Mouse (Mus musculus): Measurements from ENCODE around the gene Thsd4.
A peak's percentile ranks its signal among the peaks of the same experiment; 100 is the strongest.
"Not testable (repeated sequence)": the region's sequence is repeated elsewhere in the genome, so short reads cannot be mapped to it uniquely, and the experiment has no call there.

Thsd4 gene

GRCm38 (mm10) chr9:60308182-60308581 is 213.7 kb downstream of the Thsd4 start:
- ATAC-seq (ENCODE audit: low TSS enrichment), result no peak

- no peak for ATAC-seq (ENCODE audit: low TSS enrichment)
These were observed 214.4 kb downstream of the Thsd4 start for GRCm38 (mm10) chr9:60307469-60307868.

GRCm38 (mm10) chr9:60306241-60306640 is 215.6 kb downstream of the Thsd4 start:
- no peak for ATAC-seq (ENCODE audit: low TSS enrichment)

GRCm38 (mm10) chr9:60305204-60305840 is 216.5 kb downstream of the Thsd4 start:
- ATAC-seq (ENCODE audit: low TSS enrichment), result no peak

- peak; percentile 80 for ATAC-seq (ENCODE audit: low TSS enrichment)
These were observed 225.6 kb downstream of the Thsd4 start for GRCm38 (mm10) chr9:60296276-60296675.

- no peak for ATAC-seq (ENCODE audit: low TSS enrichment)
These were observed 226.6 kb downstream of the Thsd4 start for GRCm38 (mm10) chr9:60295199-60295598.

- ATAC-seq (ENCODE audit: low TSS enrichment), result no peak
These were observed 228.7 kb downstream of the Thsd4 start for GRCm38 (mm10) chr9:60293129-60293528.

GRCm38 (mm10) chr9:60290780-60291179 is 231.1 kb downstream of the Thsd4 start:
- no peak for ATAC-seq (ENCODE audit: low TSS enrichment)

- ATAC-seq (ENCODE audit: low TSS enrichment), result no peak
These were observed 233.1 kb downstream of the Thsd4 start for GRCm38 (mm10) chr9:60288789-60289188.

- no peak for ATAC-seq (ENCODE audit: low TSS enrichment)
These were observed 235.5 kb downstream of the Thsd4 start for GRCm38 (mm10) chr9:60286390-60286789.

GRCm38 (mm10) chr9:60285047-60285462 is 236.8 kb downstream of the Thsd4 start:
- ATAC-seq (ENCODE audit: low TSS enrichment), result no peak

GRCm38 (mm10) chr9:60284318-60284717 is 237.5 kb downstream of the Thsd4 start:
- ATAC-seq (ENCODE audit: low TSS enrichment), result no peak

- no peak for ATAC-seq (ENCODE audit: low TSS enrichment)
These were observed 238.3 kb downstream of the Thsd4 start for GRCm38 (mm10) chr9:60283546-60283945.

GRCm38 (mm10) chr9:60281281-60281680 is 240.6 kb downstream of the Thsd4 start:
- ATAC-seq (ENCODE audit: low TSS enrichment), result no peak

GRCm38 (mm10) chr9:60280786-60281185 is 241.1 kb downstream of the Thsd4 start:
- ATAC-seq (ENCODE audit: low TSS enrichment), result no peak

- no peak for ATAC-seq (ENCODE audit: low TSS enrichment)
These were observed 242.3 kb downstream of the Thsd4 start for GRCm38 (mm10) chr9:60279556-60279955.

- ATAC-seq (ENCODE audit: low TSS enrichment), result peak; percentile 27; the same call in 1 of the 2 replicates
These were observed 245.5 kb downstream of the Thsd4 start for GRCm38 (mm10) chr9:60276351-60276750.

GRCm38 (mm10) chr9:60275410-60276159 is 246.3 kb downstream of the Thsd4 start:
- no peak for ATAC-seq (ENCODE audit: low TSS enrichment)

- ATAC-seq (ENCODE audit: low TSS enrichment), result no peak
These were observed 247.3 kb downstream of the Thsd4 start for GRCm38 (mm10) chr9:60274503-60274902.

- not testable (repeated sequence) for ATAC-seq (ENCODE audit: low TSS enrichment)
These were observed 249.5 kb downstream of the Thsd4 start for GRCm38 (mm10) chr9:60272345-60272744.

GRCm38 (mm10) chr9:60271940-60272339 is 249.9 kb downstream of the Thsd4 start:
- ATAC-seq (ENCODE audit: low TSS enrichment), result no peak

- no peak for ATAC-seq (ENCODE audit: low TSS enrichment)
These were observed 252.0 kb downstream of the Thsd4 start for GRCm38 (mm10) chr9:60269807-60270206.

GRCm38 (mm10) chr9:60267273-60267626 is 254.6 kb downstream of the Thsd4 start:
- no peak for ATAC-seq (ENCODE audit: low TSS enrichment)

Data from frontal cortex, adult (tissue).